Mouse (Mus musculus) small intestine, adult 2 months (tissue): ENCODE data around the gene Nt5dc1.

Experiments used
- CTCF ChIP-seq: fragments of 200-500 bp; IDR thresholded peaks from 2 replicates; pipeline ENCODE4 v1.5.1; 2012; ENCODE audit warnings: low read depth, mild to moderate bottlenecking, control low read depth, inconsistent platforms, low read length, moderate library complexity, mixed read lengths; ENCODE audit not compliant: insufficient replicate concordance, insufficient read length; ENCODE audit errors: extremely low read depth
- POLR2A ChIP-seq: fragments of 200-500 bp; IDR thresholded peaks from 2 replicates; pipeline ENCODE4 v1.6.1; 2012; ENCODE audit warnings: low read depth, mild to moderate bottlenecking, control low read depth, inconsistent platforms, low read length, moderate library complexity

DNA sequence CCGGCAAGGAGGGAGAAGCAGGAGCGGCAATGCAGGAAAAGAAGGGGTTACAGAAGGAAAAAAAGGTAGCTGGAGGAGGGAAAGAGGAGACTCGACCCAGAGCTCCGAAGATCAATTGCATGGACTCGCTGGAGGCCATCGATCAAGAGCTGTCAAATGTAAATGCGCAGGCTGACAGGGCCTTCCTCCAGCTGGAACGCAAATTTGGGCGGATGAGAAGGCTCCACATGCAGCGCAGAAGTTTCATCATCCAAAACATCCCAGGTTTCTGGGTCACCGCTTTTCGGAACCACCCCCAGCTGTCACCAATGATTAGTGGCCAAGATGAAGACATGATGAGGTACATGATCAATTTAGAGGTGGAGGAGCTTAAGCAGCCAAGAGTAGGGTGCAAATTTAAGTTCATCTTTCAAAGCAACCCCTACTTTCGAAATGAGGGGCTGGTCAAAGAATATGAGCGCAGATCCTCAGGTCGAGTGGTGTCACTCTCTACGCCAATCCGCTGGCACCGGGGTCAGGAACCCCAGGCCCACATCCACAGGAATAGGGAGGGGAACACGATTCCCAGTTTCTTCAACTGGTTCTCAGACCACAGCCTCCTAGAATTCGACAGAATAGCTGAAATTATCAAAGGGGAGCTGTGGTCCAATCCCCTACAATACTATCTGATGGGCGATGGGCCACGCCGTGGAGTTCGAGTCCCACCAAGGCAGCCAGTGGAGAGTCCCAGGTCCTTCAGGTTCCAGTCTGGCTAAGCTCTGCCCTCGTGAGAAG, 120.2 kb downstream of the Nt5dc1 start:
- TF ChIP-seq CTCF, result no peak
- TF ChIP-seq POLR2A, result no peak
